Mouse (Mus musculus): ENCODE data around the gene Lrrc38.

- TF ChIP-seq CTCF (IDR thresholded peaks at IDR 0.05; ENCODE audit: low read depth), result no peak
- peak; percentile 83 for TF ChIP-seq EP300 (optimal IDR thresholded peaks at IDR 0.05)
Measured at GRCm38 (mm10) chr4:143412219-143413092, 62.9 kb downstream of the Lrrc38 start, which contains the start of gene Pramef8.

Measured in stomach, postnatal 0 days (tissue).